Mouse (Mus musculus): ENCODE results near the gene 4930544D05Rik. TPM values are rescaled to one million over a fixed set of nuclear protein-coding genes. Genes with fewer than 3 reads are reported as not detected.
"Not testable (repeated sequence)": the region's sequence is repeated elsewhere in the genome, so short reads cannot be mapped to it uniquely, and the experiment has no call there.

Gene 4930544D05Rik
- 0.31 and 0.48 TPM in 2 replicates for total RNA-seq (2014; rRNA removed)
- polyA plus RNA-seq (2015; fragmentation: Nextera tagmentation; extraction: Ambion mirVana) = not detected in 2 replicates

DNA sequence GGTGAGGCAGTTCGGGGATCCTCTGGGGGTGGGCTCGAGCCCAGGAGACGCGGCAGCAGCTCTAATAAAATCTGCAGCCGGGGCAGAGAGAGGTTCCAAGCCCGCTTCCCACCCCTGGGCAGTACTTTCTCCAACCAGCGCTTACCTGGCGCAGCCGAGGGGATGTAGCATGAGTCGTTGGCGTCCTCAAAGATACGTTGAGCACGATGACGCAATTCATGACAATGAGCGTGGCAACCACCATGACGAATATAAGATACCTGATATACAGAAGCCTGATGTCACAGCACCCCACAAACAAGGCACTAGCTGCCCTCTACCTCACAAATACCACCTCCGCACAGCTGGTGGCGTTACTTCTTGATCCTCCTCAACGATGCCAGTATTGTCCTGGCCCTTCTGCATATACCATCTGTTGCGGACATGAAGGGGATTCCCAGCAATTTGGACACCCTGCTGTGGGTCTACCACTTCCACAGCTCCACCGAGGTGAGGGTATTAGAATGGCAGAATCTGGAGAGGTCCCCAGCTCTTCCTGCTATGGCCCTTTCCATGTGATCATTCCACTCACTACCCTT is at the start of gene 4930544D05Rik:
Gene 4930544D05Rik, plus strand, starts transcription at position 333 of the 578 bp plus-strand sequence.
- TF ChIP-seq CTCF (IDR thresholded peaks at IDR 0.05; ENCODE audit: low read depth) = no peak
- Histone ChIP-seq H3K27me3 (ENCODE audit: insufficient read depth, low read length) (no peaks in the 10 kb centered on the region), H3K27ac (ENCODE audit: low read depth, low read length) (no peak within 1 kb of the TSS), H3K36me3 (ENCODE audit: insufficient read depth) (peaks cover 20% of the 10 kb centered on the region), H3K4me3 (ENCODE audit: low read depth, low read length) (peak within 1 kb of the TSS; percentile 14; the same call in 1 of the 2 replicates), H3K9ac (no peak within 1 kb of the TSS), H3K9me3 (ENCODE audit: low read length) (no peaks in the 10 kb centered on the region), H3K4me1 (ENCODE audit: insufficient read depth) (no peaks in the 10 kb centered on the region), H3K4me2 (ENCODE audit: low read depth) (peak within 1 kb of the TSS; percentile 42)
- 15% methylated on average over 21 of the region's 21 CpGs for WGBS
- DNase-seq (peak; percentile 20), ATAC-seq (peak; percentile 26)

DNA sequence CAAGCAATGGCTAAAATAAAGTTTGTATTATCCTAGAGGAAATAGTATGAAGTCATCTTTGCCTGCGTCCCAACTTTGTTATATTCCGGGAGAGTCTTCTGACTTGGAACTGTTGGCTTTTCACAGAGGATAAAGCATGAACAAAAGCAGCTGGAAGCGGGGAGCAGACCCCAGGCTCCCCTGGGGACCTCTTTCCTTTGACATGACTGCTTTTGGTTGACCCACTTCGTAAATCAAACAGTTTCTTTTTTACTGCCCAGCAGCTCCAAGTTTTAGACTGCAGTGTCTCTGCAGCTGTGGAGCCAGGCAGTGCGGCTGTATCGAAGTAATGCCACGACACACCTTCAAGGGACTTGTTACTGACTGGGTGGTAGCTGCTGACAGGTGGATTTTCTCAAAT is 49.1 kb upstream of the 4930544D05Rik start:
- DNase-seq (no peak), ATAC-seq (no peak)
- whole genome bisulfite sequencing = 68% methylated on average over 7 of the region's 7 CpGs
- H3K27me3 ChIP-seq (ENCODE audit: insufficient read depth, low read length) = no peaks in the 10 kb centered on the region
- TF ChIP-seq CTCF (IDR thresholded peaks at IDR 0.05; ENCODE audit: low read depth) = no peak
- H3K4me2 ChIP-seq (ENCODE audit: low read depth) = no peak overlapping the region
- H3K9ac ChIP-seq = no peak overlapping the region
- H3K9me3 ChIP-seq (ENCODE audit: low read length) = no peaks in the 10 kb centered on the region
- H3K4me3 ChIP-seq (ENCODE audit: low read depth, low read length) = no peak overlapping the region
- H3K36me3 ChIP-seq (ENCODE audit: insufficient read depth) = 0 out of 2 replicates have a peak, but pooled peaks cover 3% of the 10 kb centered on the region
- no peak overlapping the region for H3K27ac ChIP-seq (ENCODE audit: low read depth, low read length)
- peaks cover 20% of the 10 kb centered on the region; the same call in 1 of the 2 replicates for H3K4me1 ChIP-seq (ENCODE audit: insufficient read depth)

DNA sequence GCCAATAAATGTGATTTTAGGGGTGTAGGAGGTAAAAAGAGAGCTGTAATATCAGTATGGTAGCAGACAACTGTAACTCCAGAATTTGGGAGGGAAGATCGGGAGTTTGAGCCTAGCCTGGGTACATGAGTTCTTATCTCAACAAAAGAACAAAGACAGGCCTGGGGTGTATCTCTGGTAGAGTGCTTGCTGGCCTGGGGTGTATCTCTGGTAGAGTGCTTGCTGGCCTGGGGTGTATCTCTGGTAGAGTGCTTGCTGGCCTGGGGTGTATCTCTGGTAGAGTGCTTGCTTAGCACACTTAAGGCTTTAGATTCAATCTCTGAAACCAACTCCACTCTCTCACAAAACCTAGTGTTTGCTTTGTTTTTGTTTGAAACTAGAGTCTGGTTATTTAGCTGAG is 45.0 kb upstream of the 4930544D05Rik start:
- H3K4me1 ChIP-seq (ENCODE audit: insufficient read depth); H3K36me3 ChIP-seq (ENCODE audit: insufficient read depth); H3K4me2 ChIP-seq (ENCODE audit: low read depth); H3K9me3 ChIP-seq (ENCODE audit: low read length); DNase-seq; H3K27ac ChIP-seq (ENCODE audit: low read depth, low read length); H3K4me3 ChIP-seq (ENCODE audit: low read depth, low read length); ATAC-seq; H3K9ac ChIP-seq; H3K27me3 ChIP-seq (ENCODE audit: insufficient read depth, low read length): not testable (repeated sequence)
- WGBS = 84% methylated on average over 1 of the region's 1 CpGs

DNA sequence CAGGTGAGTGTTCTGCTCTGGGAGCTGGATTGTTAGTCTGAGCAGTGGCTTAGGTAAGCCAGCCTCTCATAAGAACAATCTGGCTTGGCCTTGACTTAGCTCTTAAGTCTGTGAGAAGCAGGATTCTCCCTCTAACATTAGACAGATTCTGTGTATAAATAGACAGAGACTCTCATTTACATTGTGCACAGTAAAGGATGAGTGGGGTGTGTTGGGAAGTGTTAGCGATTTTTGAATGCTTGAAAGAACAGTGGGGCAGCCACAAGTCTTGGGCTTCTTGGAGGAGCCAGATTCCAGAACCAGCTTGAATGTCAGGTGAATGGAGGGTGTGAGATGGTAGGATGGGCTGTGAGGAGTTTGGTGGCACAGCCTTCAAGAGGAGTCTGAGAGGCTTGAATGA is 44.0 kb upstream of the 4930544D05Rik start:
- DNase-seq (no peak), ATAC-seq (no peak)
- Histone ChIP-seq H3K4me2 (ENCODE audit: low read depth) (no peak overlapping the region), H3K36me3 (ENCODE audit: insufficient read depth) (0 out of 2 replicates have a peak, but pooled peaks cover 3% of the 10 kb centered on the region), H3K27me3 (ENCODE audit: insufficient read depth, low read length) (no peaks in the 10 kb centered on the region), H3K4me1 (ENCODE audit: insufficient read depth) (no peaks in the 10 kb centered on the region), H3K9ac (no peak overlapping the region), H3K4me3 (ENCODE audit: low read depth, low read length) (no peak overlapping the region), H3K9me3 (ENCODE audit: low read length) (no peaks in the 10 kb centered on the region), H3K27ac (ENCODE audit: low read depth, low read length) (no peak overlapping the region)
- no peak for TF ChIP-seq CTCF (IDR thresholded peaks at IDR 0.05; ENCODE audit: low read depth)
- WGBS = 80% methylated on average over 1 of the region's 1 CpGs

DNA sequence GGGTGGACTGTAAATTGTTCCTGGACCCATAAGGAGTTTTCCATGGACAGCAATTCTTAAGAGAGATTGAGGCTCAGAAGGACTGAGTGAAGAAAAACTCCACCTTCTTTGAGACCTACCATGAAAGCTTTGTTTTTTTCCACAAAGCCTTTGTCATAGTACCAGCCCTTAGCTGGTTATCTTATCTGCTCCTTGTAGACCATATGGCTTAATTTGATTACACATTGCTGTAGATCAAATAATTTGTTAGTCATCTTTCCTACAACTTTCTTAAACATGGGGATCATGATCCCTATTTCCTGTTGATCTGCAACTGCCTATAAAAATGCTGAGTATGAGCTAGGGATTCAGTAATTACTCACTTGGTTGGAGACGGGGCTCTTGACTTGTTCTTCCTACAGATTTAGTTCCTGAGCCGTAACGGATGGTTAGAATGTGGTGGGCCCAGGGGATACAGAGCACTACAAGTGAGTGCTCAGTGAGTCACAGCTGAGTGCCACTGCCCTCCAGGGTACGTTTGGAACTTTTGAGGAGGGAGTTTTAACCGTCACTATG is 43.2 kb upstream of the 4930544D05Rik start:
- WGBS = 75% methylated on average over 5 of the region's 5 CpGs
- no peak for TF ChIP-seq CTCF (IDR thresholded peaks at IDR 0.05; ENCODE audit: low read depth)

DNA sequence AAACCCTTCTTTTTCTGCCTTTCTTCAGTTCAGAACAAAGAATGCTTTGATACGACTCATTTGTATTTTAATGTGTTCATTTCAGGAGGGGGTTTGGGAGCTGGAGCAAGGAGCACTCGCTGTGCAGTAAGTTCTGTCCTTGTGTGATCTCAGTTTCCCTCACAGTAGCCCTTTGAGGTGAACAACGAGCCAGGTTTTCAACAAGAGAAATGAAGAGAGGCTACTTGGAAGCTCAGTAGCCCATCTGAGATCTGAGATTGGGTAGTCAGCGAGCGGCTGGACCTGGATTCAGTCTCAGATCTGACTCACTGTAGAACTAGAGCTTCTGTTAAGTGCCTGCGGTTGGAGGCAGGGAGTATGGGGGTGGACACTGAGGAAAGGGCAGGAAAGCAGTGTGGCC is 41.8 kb upstream of the 4930544D05Rik start:
- Histone ChIP-seq H3K36me3 (ENCODE audit: insufficient read depth) (no peaks in the 10 kb centered on the region), H3K9ac (no peak overlapping the region), H3K9me3 (ENCODE audit: low read length) (no peaks in the 10 kb centered on the region), H3K4me3 (ENCODE audit: low read depth, low read length) (no peak overlapping the region), H3K4me1 (ENCODE audit: insufficient read depth) (no peaks in the 10 kb centered on the region), H3K4me2 (ENCODE audit: low read depth) (no peak overlapping the region), H3K27me3 (ENCODE audit: insufficient read depth, low read length) (no peaks in the 10 kb centered on the region), H3K27ac (ENCODE audit: low read depth, low read length) (peak overlapping the region; percentile 17; the same call in 1 of the 2 replicates)
- no peak for TF ChIP-seq CTCF (IDR thresholded peaks at IDR 0.05; ENCODE audit: low read depth)
- peak; percentile 38; the same call in 1 of the 2 replicates for ATAC-seq
- DNase-seq = no peak
- 24% methylated on average over 6 of the region's 6 CpGs for WGBS

More for the DNA sequence above, 43.2 kb upstream of the 4930544D05Rik start:
- Histone ChIP-seq H3K36me3 (ENCODE audit: insufficient read depth) (no peaks in the 10 kb centered on the region), H3K9me3 (ENCODE audit: low read length) (no peaks in the 10 kb centered on the region), H3K4me2 (ENCODE audit: low read depth) (no peak overlapping the region), H3K4me1 (ENCODE audit: insufficient read depth) (no peaks in the 10 kb centered on the region), H3K9ac (no peak overlapping the region), H3K4me3 (ENCODE audit: low read depth, low read length) (no peak overlapping the region), H3K27me3 (ENCODE audit: insufficient read depth, low read length) (no peaks in the 10 kb centered on the region), H3K27ac (ENCODE audit: low read depth, low read length) (no peak overlapping the region)
- ATAC-seq = no peak
- no peak for DNase-seq

DNA sequence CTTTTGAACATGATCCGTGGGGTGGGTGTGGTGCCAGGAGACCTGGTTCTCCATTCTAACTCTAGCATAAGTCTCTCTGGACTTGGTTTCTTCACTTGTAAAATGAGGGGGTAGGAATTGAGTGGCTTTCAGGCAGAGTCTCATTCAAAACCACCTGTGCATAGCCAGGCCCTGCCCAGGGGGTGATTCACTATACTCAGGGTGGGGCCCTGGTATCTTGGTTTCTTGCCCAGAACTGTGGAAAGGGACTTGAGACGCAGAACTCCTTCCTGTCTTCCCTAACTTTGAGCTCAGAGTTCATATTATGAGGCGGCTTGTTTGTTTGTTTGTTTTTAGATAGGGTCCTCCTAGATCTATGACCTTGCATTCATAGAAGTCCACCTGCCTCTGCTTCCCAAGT is 38.4 kb upstream of the 4930544D05Rik start:
- 75% methylated on average over 3 of the region's 3 CpGs for WGBS
- ATAC-seq = no peak

More for the DNA sequence above, 38.4 kb upstream of the 4930544D05Rik start:
- Histone ChIP-seq H3K4me2 (ENCODE audit: low read depth) (no peak overlapping the region), H3K27ac (ENCODE audit: low read depth, low read length) (no peak overlapping the region), H3K9me3 (ENCODE audit: low read length) (no peaks in the 10 kb centered on the region), H3K4me3 (ENCODE audit: low read depth, low read length) (no peak overlapping the region), H3K36me3 (ENCODE audit: insufficient read depth) (no peaks in the 10 kb centered on the region), H3K9ac (no peak overlapping the region), H3K4me1 (ENCODE audit: insufficient read depth) (peaks cover 4% of the 10 kb centered on the region; the same call in 1 of the 2 replicates), H3K27me3 (ENCODE audit: insufficient read depth, low read length) (no peaks in the 10 kb centered on the region)
- DNase-seq = no peak
- TF ChIP-seq CTCF (IDR thresholded peaks at IDR 0.05; ENCODE audit: low read depth) = no peak

Data from forebrain, postnatal 0 days (tissue).